Mouse (Mus musculus): Measurements from ENCODE around the gene Gm128. TPM values are rescaled to one million over a fixed set of nuclear protein-coding genes. Genes with fewer than 3 reads are reported as not detected.

Gene Gm128
- polyA plus RNA-seq, 1 experiment = 0.04 TPM

GRCm38 (mm10) chr3:95200562-95200961 is 40.8 kb downstream of the Gm128 start:
- Histone ChIP-seq H3K36me3 (ENCODE audit: control insufficient read depth, insufficient read depth) (peaks cover 56% of the 10 kb centered on the region), H3K79me2 (ENCODE audit: control insufficient read depth, insufficient read depth) (no peaks in the 10 kb centered on the region), H3ac (ENCODE audit: control insufficient read depth, insufficient read length) (no peak overlapping the region), H3K27me3 (ENCODE audit: control insufficient read depth, insufficient read depth, insufficient read length) (no peaks in the 10 kb centered on the region), H3K4me2 (ENCODE audit: low read depth) (no peak overlapping the region), H3K4me3 (no peak overlapping the region)
- TF ChIP-seq CEBPB (IDR thresholded peaks at IDR 0.05; ENCODE audit: insufficient read depth, poor library complexity, severe bottlenecking) = no peak
- TF ChIP-seq POLR2AphosphoS2 (IDR thresholded peaks at IDR 0.05; ENCODE audit: insufficient read length, low read depth) = no peak
- no peak for TF ChIP-seq USF1 (IDR thresholded peaks at IDR 0.05; ENCODE audit: low read depth)
- TF ChIP-seq TCF3 (IDR thresholded peaks at IDR 0.05; ENCODE audit: insufficient read length, low read depth) = no peak
- no peak for TF ChIP-seq REST (IDR thresholded peaks at IDR 0.05; ENCODE audit: insufficient read depth, insufficient read length)
- TF ChIP-seq MYOG (IDR thresholded peaks at IDR 0.05; ENCODE audit: control insufficient read depth in 1 of 3, insufficient read depth in 1 of 3, insufficient read length in 2 of 3, low read depth in 2 of 3) = no peak
- no peak for TF ChIP-seq MYOD1 (IDR thresholded peaks at IDR 0.05; ENCODE audit: control insufficient read depth in 1 of 3, insufficient read length in 2 of 3, low read depth in 2 of 3)
- TF ChIP-seq SRF (IDR thresholded peaks at IDR 0.05; ENCODE audit: control insufficient read depth, insufficient read length, low read depth) = no peak
- no peak for TF ChIP-seq E2F4 (IDR thresholded peaks at IDR 0.05; ENCODE audit: insufficient read depth)
- no peak for TF ChIP-seq MAX (IDR thresholded peaks at IDR 0.05; ENCODE audit: low read depth)
- no peak for TF ChIP-seq TCF12 (IDR thresholded peaks at IDR 0.05; ENCODE audit: insufficient read depth, poor library complexity, severe bottlenecking)
- no peak for TF ChIP-seq POLR2A (IDR thresholded peaks at IDR 0.05; ENCODE audit: insufficient read length, low read depth)

GRCm38 (mm10) chr3:95200132-95200531 is 41.3 kb downstream of the Gm128 start:
- no peak for TF ChIP-seq POLR2A (IDR thresholded peaks at IDR 0.05; ENCODE audit: insufficient read length, low read depth)
- no peak for TF ChIP-seq REST (IDR thresholded peaks at IDR 0.05; ENCODE audit: insufficient read depth, insufficient read length)
- TF ChIP-seq MYOD1 (IDR thresholded peaks at IDR 0.05; ENCODE audit: control insufficient read depth in 1 of 3, insufficient read length in 2 of 3, low read depth in 2 of 3) = no peak
- TF ChIP-seq TCF3 (IDR thresholded peaks at IDR 0.05; ENCODE audit: insufficient read length, low read depth) = no peak
- TF ChIP-seq TCF12 (IDR thresholded peaks at IDR 0.05; ENCODE audit: insufficient read depth, poor library complexity, severe bottlenecking) = no peak
- no peak for TF ChIP-seq USF1 (IDR thresholded peaks at IDR 0.05; ENCODE audit: low read depth)
- no peak for TF ChIP-seq MYOG (IDR thresholded peaks at IDR 0.05; ENCODE audit: control insufficient read depth in 1 of 3, insufficient read depth in 1 of 3, insufficient read length in 2 of 3, low read depth in 2 of 3)
- peaks cover 54% of the 10 kb centered on the region for H3K36me3 ChIP-seq (ENCODE audit: control insufficient read depth, insufficient read depth)
- no peak overlapping the region for H3ac ChIP-seq (ENCODE audit: control insufficient read depth, insufficient read length)
- no peaks in the 10 kb centered on the region for H3K27me3 ChIP-seq (ENCODE audit: control insufficient read depth, insufficient read depth, insufficient read length)
- H3K4me2 ChIP-seq (ENCODE audit: low read depth) = no peak overlapping the region
- no peak overlapping the region for H3K4me3 ChIP-seq
- no peaks in the 10 kb centered on the region for H3K79me2 ChIP-seq (ENCODE audit: control insufficient read depth, insufficient read depth)

- Histone ChIP-seq H3K4me2 (ENCODE audit: low read depth) (no peak overlapping the region), H3K36me3 (ENCODE audit: control insufficient read depth, insufficient read depth) (peaks cover 50% of the 10 kb centered on the region), H3ac (ENCODE audit: control insufficient read depth, insufficient read length) (no peak overlapping the region), H3K27me3 (ENCODE audit: control insufficient read depth, insufficient read depth, insufficient read length) (no peaks in the 10 kb centered on the region), H3K79me2 (ENCODE audit: control insufficient read depth, insufficient read depth) (no peaks in the 10 kb centered on the region), H3K4me3 (no peak overlapping the region)
- TF ChIP-seq POLR2AphosphoS2 (IDR thresholded peaks at IDR 0.05; ENCODE audit: insufficient read length, low read depth) (no peak), MAX (IDR thresholded peaks at IDR 0.05; ENCODE audit: low read depth) (no peak), POLR2A (IDR thresholded peaks at IDR 0.05; ENCODE audit: insufficient read length, low read depth) (no peak)
Measured at GRCm38 (mm10) chr3:95199101-95199500, 42.3 kb downstream of the Gm128 start.

GRCm38 (mm10) chr3:95195772-95196171 is 45.6 kb downstream of the Gm128 start:
- no peaks in the 10 kb centered on the region for H3K27me3 ChIP-seq (ENCODE audit: control insufficient read depth, insufficient read depth, insufficient read length)
- peaks cover 30% of the 10 kb centered on the region for H3K36me3 ChIP-seq (ENCODE audit: control insufficient read depth, insufficient read depth)
- no peak overlapping the region for H3K4me2 ChIP-seq (ENCODE audit: low read depth)
- no peak overlapping the region for H3ac ChIP-seq (ENCODE audit: control insufficient read depth, insufficient read length)
- no peak overlapping the region for H3K4me3 ChIP-seq
- TF ChIP-seq MAX (IDR thresholded peaks at IDR 0.05; ENCODE audit: low read depth) = no peak
- no peak for TF ChIP-seq REST (IDR thresholded peaks at IDR 0.05; ENCODE audit: insufficient read depth, insufficient read length)
- TF ChIP-seq CEBPB (IDR thresholded peaks at IDR 0.05; ENCODE audit: insufficient read depth, poor library complexity, severe bottlenecking) = no peak
- TF ChIP-seq POLR2AphosphoS2 (IDR thresholded peaks at IDR 0.05; ENCODE audit: insufficient read length, low read depth) = no peak
- TF ChIP-seq MYOD1 (IDR thresholded peaks at IDR 0.05; ENCODE audit: control insufficient read depth in 1 of 3, insufficient read length in 2 of 3, low read depth in 2 of 3) = peak; percentile 33 to 53 (median 47)
- no peak for TF ChIP-seq SRF (IDR thresholded peaks at IDR 0.05; ENCODE audit: control insufficient read depth, insufficient read length, low read depth)
- no peak for TF ChIP-seq E2F4 (IDR thresholded peaks at IDR 0.05; ENCODE audit: insufficient read depth)
- TF ChIP-seq TCF3 (IDR thresholded peaks at IDR 0.05; ENCODE audit: insufficient read length, low read depth) = no peak
- TF ChIP-seq TCF12 (IDR thresholded peaks at IDR 0.05; ENCODE audit: insufficient read depth, poor library complexity, severe bottlenecking) = peak; percentile 60
- peak in 1 of 3 experiments; percentile 72 for TF ChIP-seq MYOG (IDR thresholded peaks at IDR 0.05; ENCODE audit: control insufficient read depth in 1 of 3, insufficient read depth in 1 of 3, insufficient read length in 2 of 3, low read depth in 2 of 3)
- no peak for TF ChIP-seq USF1 (IDR thresholded peaks at IDR 0.05; ENCODE audit: low read depth)
- no peak for TF ChIP-seq POLR2A (IDR thresholded peaks at IDR 0.05; ENCODE audit: insufficient read length, low read depth)
- H3K79me2 ChIP-seq (ENCODE audit: control insufficient read depth, insufficient read depth) = no peaks in the 10 kb centered on the region

- Histone ChIP-seq H3K4me2 (ENCODE audit: low read depth) (peak overlapping the region; percentile 16), H3K27me3 (ENCODE audit: control insufficient read depth, insufficient read depth, insufficient read length) (no peaks in the 10 kb centered on the region), H3K79me2 (ENCODE audit: control insufficient read depth, insufficient read depth) (no peaks in the 10 kb centered on the region), H3K36me3 (ENCODE audit: control insufficient read depth, insufficient read depth) (peaks cover 21% of the 10 kb centered on the region), H3K4me3 (no peak overlapping the region), H3ac (ENCODE audit: control insufficient read depth, insufficient read length) (no peak overlapping the region)
- TF ChIP-seq TCF12 (IDR thresholded peaks at IDR 0.05; ENCODE audit: insufficient read depth, poor library complexity, severe bottlenecking) = no peak
- TF ChIP-seq MAX (IDR thresholded peaks at IDR 0.05; ENCODE audit: low read depth) = no peak
- no peak for TF ChIP-seq POLR2A (IDR thresholded peaks at IDR 0.05; ENCODE audit: insufficient read length, low read depth)
- TF ChIP-seq POLR2AphosphoS2 (IDR thresholded peaks at IDR 0.05; ENCODE audit: insufficient read length, low read depth) = no peak
- no peak for TF ChIP-seq USF1 (IDR thresholded peaks at IDR 0.05; ENCODE audit: low read depth)
- TF ChIP-seq SRF (IDR thresholded peaks at IDR 0.05; ENCODE audit: control insufficient read depth, insufficient read length, low read depth) = no peak
- no peak for TF ChIP-seq E2F4 (IDR thresholded peaks at IDR 0.05; ENCODE audit: insufficient read depth)
- TF ChIP-seq MYOD1 (IDR thresholded peaks at IDR 0.05; ENCODE audit: control insufficient read depth in 1 of 3, insufficient read length in 2 of 3, low read depth in 2 of 3) = no peak
- no peak for TF ChIP-seq REST (IDR thresholded peaks at IDR 0.05; ENCODE audit: insufficient read depth, insufficient read length)
Measured at GRCm38 (mm10) chr3:95194721-95195135, 46.7 kb downstream of the Gm128 start.

Other genes starting within 250 kb of the Gm128 start
- gene Zfp687, start 226.2 kb downstream of the Gm128 start, polyA plus RNA-seq (2012; fragmentation: generic; extraction: Trizol) = 11.5 TPM
- 338 TPM for gene Psmd4, start 199.0 kb downstream of the Gm128 start, polyA plus RNA-seq (2012; fragmentation: generic; extraction: Trizol)
- 27.3 TPM for gene Pip5k1a, start 134.7 kb downstream of the Gm128 start, polyA plus RNA-seq (2012; fragmentation: generic; extraction: Trizol)
- 85.6 TPM for gene Vps72, start 130.6 kb downstream of the Gm128 start, polyA plus RNA-seq (2012; fragmentation: generic; extraction: Trizol)
- gene Tmod4, start 117.1 kb downstream of the Gm128 start, polyA plus RNA-seq (2012; fragmentation: generic; extraction: Trizol) = 2.5 TPM
- 30.6 TPM for gene Scnm1, start 107.6 kb downstream of the Gm128 start, polyA plus RNA-seq (2012; fragmentation: generic; extraction: Trizol)
- 7.0 TPM for gene Lysmd1, start 107.5 kb downstream of the Gm128 start, polyA plus RNA-seq (2012; fragmentation: generic; extraction: Trizol)
- gene Tnfaip8l2, start 99.2 kb downstream of the Gm128 start, polyA plus RNA-seq (2012; fragmentation: generic; extraction: Trizol) = 0.22 TPM
- 29.0 TPM for gene Sema6c, start 81.1 kb downstream of the Gm128 start, polyA plus RNA-seq (2012; fragmentation: generic; extraction: Trizol)
- 3.3 TPM for gene Gabpb2, start 23.7 kb downstream of the Gm128 start, polyA plus RNA-seq (2012; fragmentation: generic; extraction: Trizol)
- gene Cdc42se1, start 12.9 kb downstream of the Gm128 start, polyA plus RNA-seq (2012; fragmentation: generic; extraction: Trizol) = 61.5 TPM
- gene Mllt11, start 9.4 kb downstream of the Gm128 start, polyA plus RNA-seq (2012; fragmentation: generic; extraction: Trizol) = 51.9 TPM
- 0.31 TPM for gene Bnipl, start 9.6 kb upstream of the Gm128 start, polyA plus RNA-seq (2012; fragmentation: generic; extraction: Trizol)
- gene Mindy1, start 39.7 kb upstream of the Gm128 start, polyA plus RNA-seq (2012; fragmentation: generic; extraction: Trizol) = 33.3 TPM
- 43.1 TPM for gene Prune1, start 40.5 kb upstream of the Gm128 start, polyA plus RNA-seq (2012; fragmentation: generic; extraction: Trizol)
- gene Anxa9, start 65.6 kb upstream of the Gm128 start, polyA plus RNA-seq (2012; fragmentation: generic; extraction: Trizol) = 1.5 TPM
- gene Cers2, start 73.2 kb upstream of the Gm128 start, polyA plus RNA-seq (2012; fragmentation: generic; extraction: Trizol) = 116 TPM
- 11.5 TPM for gene Setdb1, start 115.6 kb upstream of the Gm128 start, polyA plus RNA-seq (2012; fragmentation: generic; extraction: Trizol)
- not detected for gene 4930558C23Rik, start 161.2 kb upstream of the Gm128 start, polyA plus RNA-seq (2012; fragmentation: generic; extraction: Trizol)
- gene Arnt, start 192.8 kb upstream of the Gm128 start, polyA plus RNA-seq (2012; fragmentation: generic; extraction: Trizol) = 20.9 TPM